Mouse (Mus musculus) mouse embryonic stem cell (cell line): ENCODE results near the gene Myrip.
"Not testable (repeated sequence)": the region's sequence is repeated elsewhere in the genome, so short reads cannot be mapped to it uniquely, and the experiment has no call there.

ENCODE experiments used
- in situ Hi-C, 2 experiments: fragments of 300-500 bp; cut with MboI; formaldehyde crosslinking; loops; 1 replicate in 1 of 2; 3 replicates in 1 of 2; pipeline ENCODE4 v1.14.3; 2019 to 2020; ENCODE audit warnings: low sequenced_read_pairs in 2 of 2, low pct_unique_long_range_greater_than_20kb in 1 of 2, mixed read lengths in 1 of 2; ENCODE audit not compliant: unreplicated experiment in 1 of 2

Myrip gene

GRCm38 (mm10) chr9:120362684-120363083 is 61.4 kb downstream of the Myrip start:
- in situ Hi-C loops = no loop called here

- in situ Hi-C loops = no loop called here
Observed at GRCm38 (mm10) chr9:120364653-120365283, 63.5 kb downstream of the Myrip start.

- in situ Hi-C loops = no loop called here
Observed at GRCm38 (mm10) chr9:120367526-120367925, 66.2 kb downstream of the Myrip start.

GRCm38 (mm10) chr9:120371633-120372032 is 70.3 kb downstream of the Myrip start:
- in situ Hi-C loops = no loop called here

GRCm38 (mm10) chr9:120372347-120372746 is 71.0 kb downstream of the Myrip start:
- in situ Hi-C loops = no loop called here

GRCm38 (mm10) chr9:120377726-120378125 is 76.4 kb downstream of the Myrip start:
- in situ Hi-C loops = no loop called here

GRCm38 (mm10) chr9:120395188-120395587 is 93.9 kb downstream of the Myrip start:
- in situ Hi-C loops = no loop called here

GRCm38 (mm10) chr9:120396579-120397185 is 95.4 kb downstream of the Myrip start:
- in situ Hi-C loops = no loop called here

GRCm38 (mm10) chr9:120398289-120398688 is 97.0 kb downstream of the Myrip start:
- in situ Hi-C loops = no loop called here

GRCm38 (mm10) chr9:120399537-120399936 is 98.2 kb downstream of the Myrip start:
- in situ Hi-C loops = not testable (repeated sequence)

- in situ Hi-C loops = no loop called here
Observed at GRCm38 (mm10) chr9:120402368-120402767, 101.1 kb downstream of the Myrip start.

GRCm38 (mm10) chr9:120403661-120404060 is 102.3 kb downstream of the Myrip start:
- in situ Hi-C loops = no loop called here

- in situ Hi-C loops = no loop called here
Observed at GRCm38 (mm10) chr9:120409663-120410181, 108.4 kb downstream of the Myrip start.

GRCm38 (mm10) chr9:120410421-120410820 is 109.1 kb downstream of the Myrip start:
- in situ Hi-C loops = no loop called here

- in situ Hi-C loops = no loop called here
Observed at GRCm38 (mm10) chr9:120415504-120415903, 114.2 kb downstream of the Myrip start.

- in situ Hi-C loops = no loop called here
Observed at GRCm38 (mm10) chr9:120416151-120416550, 114.8 kb downstream of the Myrip start.

- in situ Hi-C loops = no loop called here
Observed at GRCm38 (mm10) chr9:120416729-120417128, 115.4 kb downstream of the Myrip start.

GRCm38 (mm10) chr9:120418582-120418981 is 117.3 kb downstream of the Myrip start:
- in situ Hi-C loops = no loop called here

GRCm38 (mm10) chr9:120424567-120424966 is 123.3 kb downstream of the Myrip start:
- in situ Hi-C loops = loop anchor here in 1 of 2 experiments (5.0 kb wide), 1 partner anchor 63 kb away; no protein-coding TSS in a partner anchor

- in situ Hi-C loops = no loop called here
Observed at GRCm38 (mm10) chr9:120425768-120426167, 124.5 kb downstream of the Myrip start.
